17 mouse cellular contexts compared by ENCODE assay signal in genomic region chr15:31819219-31819618, GRCm38 (mm10).
DNase-seq lines count a peak whose midpoint lies in the region; ATAC-seq and TF ChIP-seq lines count a peak whose summit lies in the region.
"Had no signal": no experiment of that assay in that cellular context is flagged by ENCODE, and none has a peak within 500 bp of the region (broad histone marks: within the 10 kb centered on the region; RNA-seq: fewer than 3 reads in every experiment).

No protein-coding gene starts in this region.

- no peaks in the 10 kb centered on the region for H3K4me1 ChIP-seq in lung, embryonic 14.5 days (ENCODE audit: insufficient read depth)
- H3K4me1 ChIP-seq in lung, adult 2 months (ENCODE audit: control insufficient read depth, insufficient read depth, low read length) = no peaks in the 10 kb centered on the region
- H3K4me1 ChIP-seq in lung, embryonic 15.5 days = peaks cover 5% of the 10 kb centered on the region
- 0 out of 2 replicates have a peak, but pooled peaks cover 5% of the 10 kb centered on the region for H3K4me1 ChIP-seq in kidney, embryonic 14.5 days (ENCODE audit: control insufficient read depth, insufficient read depth, low read length)
- H3K4me1 ChIP-seq: embryonic facial prominence, embryonic 15.5 days had no signal

- ATAC-seq in lung, embryonic 14.5 days (ENCODE audit: insufficient read depth) = peak; percentile 92
- peak; percentile 91 for ATAC-seq in lung, embryonic 15.5 days (ENCODE audit: borderline replicate concordance, extremely low read depth, low FRiP score, low TSS enrichment)
- ATAC-seq in kidney, embryonic 14.5 days (ENCODE audit: low FRiP score, low TSS enrichment) = no peak
- ATAC-seq: intestine, postnatal 0 days had no signal

- no peak overlapping the region for H3K9ac ChIP-seq in lung, embryonic 14.5 days
- no peak overlapping the region for H3K9ac ChIP-seq in lung, embryonic 15.5 days
- no peak overlapping the region for H3K9ac ChIP-seq in kidney, embryonic 14.5 days (ENCODE audit: low read depth, low read length)
- H3K9ac ChIP-seq: embryonic facial prominence, embryonic 15.5 days; hindbrain, embryonic 14.5 days had no signal

- H3K36me3 ChIP-seq in lung, embryonic 14.5 days (ENCODE audit: insufficient read depth) = no peaks in the 10 kb centered on the region
- no peaks in the 10 kb centered on the region for H3K36me3 ChIP-seq in lung, embryonic 15.5 days
- H3K36me3 ChIP-seq in kidney, embryonic 14.5 days (ENCODE audit: control insufficient read depth, insufficient read depth, low read length) = no peaks in the 10 kb centered on the region
- H3K36me3 ChIP-seq: embryonic facial prominence, embryonic 15.5 days had no signal

- H3K4me3 ChIP-seq in lung, embryonic 14.5 days (ENCODE audit: low read depth, low read length) = no peak overlapping the region
- no peak overlapping the region for H3K4me3 ChIP-seq in lung, adult 2 months (replicated peaks; ENCODE audit: extremely low read depth, low read depth, low read length)
- H3K4me3 ChIP-seq in lung, embryonic 15.5 days = no peak overlapping the region
- H3K4me3 ChIP-seq in kidney, embryonic 14.5 days (ENCODE audit: low read length) = no peak overlapping the region
- H3K4me3 ChIP-seq: embryonic facial prominence, embryonic 15.5 days had no signal

- no peaks in the 10 kb centered on the region for H3K27me3 ChIP-seq in lung, embryonic 14.5 days (ENCODE audit: insufficient read depth, low read length)
- no peaks in the 10 kb centered on the region for H3K27me3 ChIP-seq in lung, embryonic 15.5 days
- H3K27me3 ChIP-seq in kidney, embryonic 14.5 days (ENCODE audit: control insufficient read depth, insufficient read depth, low read length) = no peaks in the 10 kb centered on the region
- H3K27me3 ChIP-seq: embryonic facial prominence, embryonic 15.5 days had no signal

- no peak for TF ChIP-seq CTCF in lung, embryonic 14.5 days (IDR thresholded peaks at IDR 0.05; ENCODE audit: low read depth)
- TF ChIP-seq CTCF in lung, adult 2 months (IDR thresholded peaks at IDR 0.05; ENCODE audit: insufficient read depth, low read length) = no peak

- no peak overlapping the region for H3K27ac ChIP-seq in lung, embryonic 14.5 days (ENCODE audit: low read depth)
- no peak overlapping the region for H3K27ac ChIP-seq in lung, embryonic 15.5 days
- H3K27ac ChIP-seq in kidney, embryonic 14.5 days (ENCODE audit: low read depth, low read length) = no peak overlapping the region
- H3K27ac ChIP-seq: embryonic facial prominence, embryonic 15.5 days; hindbrain, embryonic 14.5 days; macrophage had no signal

- TF ChIP-seq POLR2A in lung, adult 2 months (IDR thresholded peaks at IDR 0.05; ENCODE audit: borderline replicate concordance, extremely low read depth, low read depth, low read length) = no peak

- 24% methylated on average over 6 of the region's 6 CpGs for WGBS in lung, embryonic 14.5 days
- WGBS in lung, adult 2 months = 43% methylated on average over 6 of the region's 6 CpGs
- 22% methylated on average over 6 of the region's 6 CpGs for WGBS in lung, embryonic 15.5 days
- WGBS in kidney, embryonic 14.5 days = 80% methylated on average over 6 of the region's 6 CpGs

- DNase-seq in lung, embryonic 14.5 days = peak; percentile 87
- DNase-seq in lung, adult 2 months = no peak
- peak; percentile 34 to 40 for DNase-seq in cerebellum, postnatal 14 days
- no peak for DNase-seq in right cerebral cortex, postnatal 25 days
- no peak for DNase-seq in adrenal gland, adult 8-10 months
- DNase-seq: adrenal gland, adult 2 months; heart, postnatal 10 days; kidney, postnatal 10 days; midbrain, embryonic 14.5 days; right cerebral cortex, postnatal 14 days had no signal

- no peaks in the 10 kb centered on the region for H3K9me3 ChIP-seq in lung, embryonic 14.5 days (ENCODE audit: low read depth, low read length)
- H3K9me3 ChIP-seq in lung, embryonic 15.5 days = no peaks in the 10 kb centered on the region
- no peaks in the 10 kb centered on the region for H3K9me3 ChIP-seq in kidney, embryonic 14.5 days (ENCODE audit: control insufficient read depth, low read length)
- H3K9me3 ChIP-seq: embryonic facial prominence, embryonic 15.5 days had no signal

- no peak overlapping the region for H3K4me2 ChIP-seq in lung, embryonic 14.5 days
- H3K4me2 ChIP-seq in lung, embryonic 15.5 days = no peak overlapping the region
- no peak overlapping the region for H3K4me2 ChIP-seq in kidney, embryonic 14.5 days (replicated peaks; ENCODE audit: low read depth, low read length)
- H3K4me2 ChIP-seq: embryonic facial prominence, embryonic 15.5 days; hindbrain, embryonic 14.5 days; liver, embryonic 11.5 days had no signal

Comparison
In these comparisons a context has a peak if more than half of its experiments do, and no peak if none do; other contexts are left out.
1. DNase-seq: peak in lung, embryonic 14.5 days (single experiment) and cerebellum, postnatal 14 days (2 of 2); none in lung, adult 2 months (single experiment), right cerebral cortex, postnatal 25 days (single experiment) and adrenal gland, adult 8-10 months (single experiment).